Mouse (Mus musculus) heart, embryonic 11.5 days (tissue): ENCODE data around the gene Reep3. TPM values are rescaled to one million over a fixed set of nuclear protein-coding genes. Genes with fewer than 3 reads are reported as not detected.
A peak's percentile ranks its signal among the peaks of the same experiment; 100 is the strongest.

Source experiments
- ATAC-seq: fragments of 200-750 bp; cut with Nextera tagmentation; replicated peaks from 2 replicates; pipeline ENCODE4 v1.8.0; 2017; ENCODE audit warnings: moderate library complexity; ENCODE audit not compliant: insufficient number of reproducible peaks, low FRiP score, low TSS enrichment
- H3K27ac ChIP-seq: fragments of 300-500 bp; sonication (generic); 2 replicates; pipeline ENCODE4 v1.5.1; 2014; ENCODE audit warnings: mild to moderate bottlenecking, low read depth, low read length
- H3K27me3 ChIP-seq: fragments of 300-500 bp; sonication (generic); 2 replicates; pipeline ENCODE4 v1.6.1; 2014; ENCODE audit warnings: mild to moderate bottlenecking, low read length, mixed read lengths; ENCODE audit not compliant: control insufficient read depth, insufficient read depth
- H3K36me3 ChIP-seq: fragments of 300-500 bp; sonication (generic); 2 replicates; pipeline ENCODE4 v1.6.1; 2014; ENCODE audit warnings: mild to moderate bottlenecking, low read length, moderate library complexity, mixed read lengths; ENCODE audit not compliant: control insufficient read depth, insufficient read depth
- H3K4me1 ChIP-seq: fragments of 300-500 bp; sonication (generic); 2 replicates; pipeline ENCODE4 v1.6.1; 2014; ENCODE audit warnings: low read length; ENCODE audit not compliant: control insufficient read depth, insufficient read depth
- H3K4me2 ChIP-seq: fragments of 300-500 bp; sonication (generic); 2 replicates; pipeline ENCODE4 v1.6.1; 2014; ENCODE audit warnings: mild to moderate bottlenecking, moderate library complexity
- H3K4me3 ChIP-seq: fragments of 300-500 bp; sonication (generic); 2 replicates; pipeline ENCODE4 v1.5.1; 2014; ENCODE audit warnings: low read depth, low read length
- H3K9ac ChIP-seq: fragments of 300-500 bp; sonication (generic); 2 replicates; pipeline ENCODE4 v1.6.1; 2014; ENCODE audit warnings: mild to moderate bottlenecking, low read depth, low read length, moderate library complexity
- H3K9me3 ChIP-seq: fragments of 300-500 bp; sonication (generic); replicated peaks from 2 replicates; pipeline ENCODE4 v1.6.1; 2016; ENCODE audit warnings: low read length; ENCODE audit not compliant: control insufficient read depth
- WGBS: fragments of 180-500 bp; shearing (Covaris S2); extraction: QIAGEN DNeasy Blood & Tissue Kit; methylation state at CpG from one replicate; pipeline ENCODE4 v1.1.7; 2014; ENCODE audit not compliant: insufficient replicate concordance; 5-methylcytosine and 5-hydroxymethylcytosine counted together
- polyA plus RNA-seq: library from polyadenylated mRNA; unstranded; fragments of >200 nt; fragmentation: Nextera tagmentation; extraction: Ambion mirVana; gene quantifications from 2 replicates; pipeline ENCODE4 v1.2.1, GENCODE M21; 2014

Reep3 gene
- 21.5 and 23.7 TPM in 2 replicates for polyA plus RNA-seq

- no peaks in the 10 kb centered on the region for H3K27me3 ChIP-seq
- H3K27ac ChIP-seq: peak within 1 kb of the TSS; percentile 99
- H3K9ac ChIP-seq: peak within 1 kb of the TSS; percentile 100
- H3K9me3 ChIP-seq: no peaks in the 10 kb centered on the region
- peak within 1 kb of the TSS; percentile 75 for H3K4me2 ChIP-seq
- peak; percentile 87 for ATAC-seq
- peaks cover 29% of the 10 kb centered on the region for H3K4me1 ChIP-seq
- H3K36me3 ChIP-seq: no peaks in the 10 kb centered on the region
- H3K4me3 ChIP-seq: peak within 1 kb of the TSS; percentile 97
- 0% methylated on average over 36 of the region's 97 CpGs for WGBS
These were observed at the start of gene Reep3 for GRCm38 (mm10) chr10:67096621-67097436. TSS of gene Reep3 (minus strand) at chr10:67096945.

- no peak overlapping the region for H3K4me3 ChIP-seq
- no peaks in the 10 kb centered on the region for H3K27me3 ChIP-seq
- H3K4me2 ChIP-seq: no peak overlapping the region
- no peaks in the 10 kb centered on the region for H3K9me3 ChIP-seq
- no peak overlapping the region for H3K27ac ChIP-seq
- WGBS: 84% methylated on average over 4 of the region's 4 CpGs
- no peaks in the 10 kb centered on the region for H3K36me3 ChIP-seq
- H3K9ac ChIP-seq: no peak overlapping the region
- peaks cover 7% of the 10 kb centered on the region for H3K4me1 ChIP-seq
- ATAC-seq: no peak
These were observed 48.9 kb upstream of the Reep3 start for GRCm38 (mm10) chr10:67145623-67146022.

- no peak for ATAC-seq
- WGBS: 75% methylated on average over 2 of the region's 2 CpGs
- H3K27ac ChIP-seq: no peak overlapping the region
- H3K4me2 ChIP-seq: no peak overlapping the region
- H3K9me3 ChIP-seq: no peaks in the 10 kb centered on the region
- peaks cover 7% of the 10 kb centered on the region for H3K4me1 ChIP-seq
- H3K36me3 ChIP-seq: no peaks in the 10 kb centered on the region
- no peak overlapping the region for H3K4me3 ChIP-seq
- no peaks in the 10 kb centered on the region for H3K27me3 ChIP-seq
- no peak overlapping the region for H3K9ac ChIP-seq
These were observed 47.5 kb upstream of the Reep3 start for GRCm38 (mm10) chr10:67144269-67144668.

GRCm38 (mm10) chr10:67143661-67144060, 46.9 kb upstream of the Reep3 start:
- no peaks in the 10 kb centered on the region for H3K9me3 ChIP-seq

DNA sequence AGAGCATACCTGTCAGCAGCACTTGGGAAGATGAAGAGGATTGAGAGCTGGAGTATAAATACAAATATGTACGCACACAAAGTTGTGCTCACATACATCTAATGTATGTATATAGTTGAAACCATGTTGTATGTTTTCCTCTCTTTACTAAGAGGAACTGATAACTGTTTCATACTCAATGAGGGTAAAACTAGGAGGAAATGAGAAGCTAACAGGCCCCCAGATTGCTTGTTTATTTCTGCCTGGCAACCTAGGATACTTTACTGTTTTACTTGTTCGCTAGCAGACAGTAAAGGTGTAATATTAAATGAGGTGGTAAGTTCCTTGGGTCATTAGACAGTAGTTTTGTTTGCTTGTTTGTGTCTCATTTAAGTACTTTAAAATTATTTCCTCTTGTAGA, 40.7 kb upstream of the Reep3 start:
- Histone ChIP-seq H3K4me2 (no peak overlapping the region), H3K27me3 (no peaks in the 10 kb centered on the region), H3K4me1 (no peaks in the 10 kb centered on the region), H3K9me3 (no peaks in the 10 kb centered on the region), H3K36me3 (no peaks in the 10 kb centered on the region), H3K27ac (no peak overlapping the region), H3K9ac (no peak overlapping the region), H3K4me3 (no peak overlapping the region)
- no peak for ATAC-seq
- WGBS: 88% methylated on average over 2 of the region's 2 CpGs

More at GRCm38 (mm10) chr10:67143661-67144060, 46.9 kb upstream of the Reep3 start:
- no peak for ATAC-seq
- no peak overlapping the region for H3K9ac ChIP-seq
- peaks cover 7% of the 10 kb centered on the region for H3K4me1 ChIP-seq
- H3K36me3 ChIP-seq: no peaks in the 10 kb centered on the region
- H3K4me2 ChIP-seq: no peak overlapping the region
- H3K27ac ChIP-seq: no peak overlapping the region
- no peaks in the 10 kb centered on the region for H3K27me3 ChIP-seq
- no peak overlapping the region for H3K4me3 ChIP-seq

DNA sequence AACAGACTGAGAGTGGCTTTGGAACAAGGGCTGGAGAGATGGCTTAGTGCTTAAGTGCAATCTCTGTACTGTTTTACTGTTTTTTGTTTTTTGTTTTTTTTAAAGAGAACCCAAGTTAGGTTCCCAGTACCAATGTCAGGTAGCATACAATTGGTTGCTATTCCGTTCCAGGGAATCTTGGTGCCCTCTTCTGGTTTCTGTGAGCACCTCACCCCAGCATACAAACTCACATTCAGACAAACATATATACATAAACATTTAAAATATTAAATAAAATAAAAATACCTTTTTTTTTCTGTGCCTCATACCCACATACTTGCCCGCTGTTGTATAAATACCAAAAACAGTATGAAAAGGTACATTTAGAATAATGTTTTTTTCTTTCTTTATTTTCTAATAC, 37.6 kb upstream of the Reep3 start:
- H3K4me3 ChIP-seq: no peak overlapping the region
- no peak for ATAC-seq
- 90% methylated on average over 2 of the region's 2 CpGs for WGBS
- no peaks in the 10 kb centered on the region for H3K4me1 ChIP-seq
- no peak overlapping the region for H3K4me2 ChIP-seq
- H3K9me3 ChIP-seq: no peaks in the 10 kb centered on the region
- no peaks in the 10 kb centered on the region for H3K36me3 ChIP-seq
- H3K27me3 ChIP-seq: no peaks in the 10 kb centered on the region
- no peak overlapping the region for H3K27ac ChIP-seq
- no peak overlapping the region for H3K9ac ChIP-seq

DNA sequence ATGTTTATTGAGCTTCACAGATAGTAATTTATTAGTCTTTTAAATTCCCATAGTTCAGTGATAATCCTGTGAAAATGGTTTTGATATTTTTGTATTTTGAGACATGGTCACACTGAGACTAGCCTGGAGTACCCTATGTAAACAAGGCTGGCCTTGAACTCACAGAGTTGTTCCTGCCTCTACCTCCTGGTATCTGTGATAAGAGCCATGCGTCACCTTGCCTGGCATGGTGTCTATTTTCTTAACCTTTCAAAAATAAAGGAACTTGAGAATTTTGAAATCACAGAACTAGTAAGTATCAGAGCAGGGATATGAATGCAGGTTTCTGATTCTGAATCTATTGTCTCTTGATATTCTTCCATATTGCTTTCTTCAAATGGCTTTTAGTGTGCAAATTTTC, 35.0 kb upstream of the Reep3 start:
- Histone ChIP-seq H3K4me2 (no peak overlapping the region), H3K9me3 (no peaks in the 10 kb centered on the region), H3K27me3 (no peaks in the 10 kb centered on the region), H3K9ac (no peak overlapping the region), H3K36me3 (no peaks in the 10 kb centered on the region), H3K4me3 (no peak overlapping the region), H3K27ac (no peak overlapping the region), H3K4me1 (no peaks in the 10 kb centered on the region)
- ATAC-seq: no peak
- 59% methylated on average over 1 of the region's 1 CpGs for WGBS

DNA sequence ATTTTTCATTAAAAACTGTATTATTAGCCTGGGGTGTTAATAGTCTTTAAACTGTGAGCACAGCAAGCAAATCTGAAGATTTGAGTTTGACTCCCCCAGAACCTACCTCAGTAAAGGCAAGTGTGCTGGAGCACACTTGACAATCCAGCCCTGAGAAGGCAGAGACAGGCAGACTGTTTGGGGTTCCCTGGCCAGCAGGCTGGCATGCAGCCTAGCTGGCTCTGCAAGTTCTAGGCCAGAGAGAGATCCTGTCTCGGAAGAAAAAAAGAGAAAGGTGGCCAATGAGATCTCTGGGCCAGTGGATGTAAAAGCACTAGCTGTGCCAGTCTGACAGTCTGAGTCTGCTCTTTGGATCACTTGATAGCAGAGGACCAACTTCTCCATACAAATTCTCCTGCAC, 32.8 kb upstream of the Reep3 start:
- no peaks in the 10 kb centered on the region for H3K9me3 ChIP-seq
- H3K36me3 ChIP-seq: no peaks in the 10 kb centered on the region
- no peak overlapping the region for H3K4me2 ChIP-seq
- peaks cover 16% of the 10 kb centered on the region for H3K4me1 ChIP-seq
- H3K9ac ChIP-seq: no peak overlapping the region
- no peak overlapping the region for H3K27ac ChIP-seq
- H3K27me3 ChIP-seq: no peaks in the 10 kb centered on the region
- H3K4me3 ChIP-seq: no peak overlapping the region
- WGBS: 54% methylated on average over 1 of the region's 1 CpGs
- no peak for ATAC-seq
